Mouse (Mus musculus) lung, embryonic 16.5 days (tissue): ENCODE measurements around the gene Polr3a. TPM values are rescaled to one million over a fixed set of nuclear protein-coding genes. Genes with fewer than 3 reads are reported as not detected.
"Not testable (repeated sequence)": the region's sequence is repeated elsewhere in the genome, so short reads cannot be mapped to it uniquely, and the experiment has no call there.

ENCODE experiments used
- ATAC-seq: fragments of 200-750 bp; cut with Nextera tagmentation; 2 replicates; pipeline ENCODE4 v1.8.0; 2017; ENCODE audit warnings: low read depth, mild to moderate bottlenecking, moderate library complexity
- H3K27ac ChIP-seq: fragments of 300-500 bp; sonication (generic); 2 replicates; pipeline ENCODE4 v1.5.1; 2014; ENCODE audit warnings: mild to moderate bottlenecking, control low read depth, low read length
- H3K27me3 ChIP-seq: fragments of 300-500 bp; sonication (generic); 2 replicates; pipeline ENCODE4 v1.6.1; 2014; ENCODE audit warnings: low read depth, low read length, mixed read lengths; ENCODE audit not compliant: control insufficient read depth, insufficient read depth
- H3K36me3 ChIP-seq: fragments of 300-500 bp; sonication (generic); 2 replicates; pipeline ENCODE4 v1.6.1; 2014; ENCODE audit warnings: low read length; ENCODE audit not compliant: control insufficient read depth, insufficient read depth
- H3K4me1 ChIP-seq: fragments of 300-500 bp; sonication (generic); replicated peaks from 2 replicates; pipeline ENCODE4 v1.6.1; 2014; ENCODE audit warnings: low read length, mixed read lengths; ENCODE audit not compliant: control insufficient read depth, insufficient read depth
- H3K4me2 ChIP-seq: fragments of 300-500 bp; sonication (generic); 2 replicates; pipeline ENCODE4 v1.6.1; 2014; ENCODE audit warnings: low read depth, low read length, control low read depth
- H3K4me3 ChIP-seq: fragments of 300-500 bp; sonication (generic); 2 replicates; pipeline ENCODE4 v1.5.1; 2014; ENCODE audit warnings: mild to moderate bottlenecking, low read length, control low read depth
- H3K9ac ChIP-seq: fragments of 300-500 bp; sonication (generic); 2 replicates; pipeline ENCODE4 v1.6.1; 2014; ENCODE audit warnings: low read length, control low read depth
- H3K9me3 ChIP-seq: fragments of 300-500 bp; sonication (generic); 2 replicates; pipeline ENCODE4 v1.6.1; 2016; ENCODE audit warnings: low read length; ENCODE audit not compliant: control insufficient read depth
- WGBS: fragments of 180-500 bp; shearing (Covaris S2); extraction: QIAGEN DNeasy Blood & Tissue Kit; methylation state at CpG from one replicate; pipeline ENCODE4 v1.1.7; 2014; 5-methylcytosine and 5-hydroxymethylcytosine counted together
- polyA plus RNA-seq: library from polyadenylated mRNA; unstranded; fragments of >200 nt; fragmentation: Nextera tagmentation; extraction: Ambion mirVana; gene quantifications from 2 replicates; pipeline ENCODE4 v1.2.1, GENCODE M21; 2015

Polr3a gene
- polyA plus RNA-seq, 1 experiment from 2014 or later: 16.8 TPM

DNA sequence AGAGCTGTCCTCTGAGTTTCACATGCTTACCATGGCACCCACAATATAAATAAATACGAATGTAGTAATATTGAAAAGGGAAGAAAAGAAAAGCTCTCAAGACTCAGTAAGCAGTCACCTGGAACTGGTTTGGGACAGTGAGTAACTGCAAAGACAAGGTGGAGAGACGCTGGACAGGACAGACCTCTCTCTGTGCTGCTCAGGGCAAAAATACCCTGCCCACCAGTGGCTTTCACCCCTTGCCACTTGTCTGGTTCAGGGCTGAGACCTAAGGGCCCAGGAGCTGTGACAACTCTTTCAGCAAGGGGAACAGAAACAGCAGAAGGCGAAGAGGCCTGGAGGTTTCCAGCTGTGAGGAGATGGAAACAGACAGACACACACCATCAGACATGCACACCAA is 28.7 kb downstream of the Polr3a start:
- WGBS: 76% methylated on average over 3 of the region's 3 CpGs
- no peak for ATAC-seq
- Histone ChIP-seq H3K4me1 (no peaks in the 10 kb centered on the region), H3K27ac (no peak overlapping the region), H3K4me2 (no peak overlapping the region), H3K27me3 (no peaks in the 10 kb centered on the region), H3K9ac (no peak overlapping the region), H3K4me3 (no peak overlapping the region), H3K9me3 (no peaks in the 10 kb centered on the region), H3K36me3 (peaks cover 48% of the 10 kb centered on the region)

DNA sequence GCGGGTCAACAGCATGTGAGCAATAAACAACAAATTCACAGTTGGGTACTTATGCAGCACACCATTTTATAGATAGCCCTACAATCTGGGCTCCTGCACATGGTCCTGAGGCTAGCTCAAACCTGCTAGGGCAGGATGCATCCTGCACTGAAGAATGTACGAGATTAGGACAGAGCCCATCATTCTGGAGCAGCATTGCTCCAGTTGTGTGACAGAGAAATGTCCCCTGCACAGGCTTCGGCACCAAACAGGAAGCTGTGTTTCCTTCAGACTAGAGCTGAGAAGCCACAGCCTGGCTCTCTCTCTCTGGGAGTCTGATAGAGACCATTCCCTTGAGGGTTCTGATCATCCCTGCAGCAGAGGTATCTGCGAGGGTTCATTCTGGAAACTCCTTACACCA is 43.3 kb downstream of the Polr3a start:
- not testable (repeated sequence) for H3K27ac ChIP-seq, H3K27me3 ChIP-seq, ATAC-seq, H3K36me3 ChIP-seq, H3K4me3 ChIP-seq, H3K9ac ChIP-seq, H3K9me3 ChIP-seq, H3K4me2 ChIP-seq, H3K4me1 ChIP-seq
- 67% methylated on average over 4 of the region's 4 CpGs for WGBS

Other genes starting within 250 kb of the Polr3a start
- 9.9 and 11.8 TPM in 2 replicates for gene Dlg5, start 241.1 kb downstream of the Polr3a start, polyA plus RNA-seq
- not detected in 2 replicates for gene E330034G19Rik, start 193.8 kb downstream of the Polr3a start, polyA plus RNA-seq
- 792 and 827 TPM in 2 replicates for gene Rps24, start 67 bp upstream of the Polr3a start, polyA plus RNA-seq